Mouse (Mus musculus): ENCODE measurements around the gene Spaca3. TPM values are rescaled to one million over a fixed set of nuclear protein-coding genes. Genes with fewer than 3 reads are reported as not detected.

The Spaca3 gene
- polyA plus RNA-seq, 1 experiment: not detected

- TF ChIP-seq CTCF (IDR thresholded peaks at IDR 0.05; ENCODE audit: insufficient read depth, low read depth, low read length): no peak
- no peak for TF ChIP-seq POLR2A (IDR thresholded peaks at IDR 0.05; ENCODE audit: insufficient read depth, low read depth, low read length)
- WGBS: 50% methylated on average over 4 of the region's 4 CpGs
- Histone ChIP-seq H3K4me3 (ENCODE audit: insufficient read depth, low read depth, low read length) (no peak overlapping the region), H3K4me1 (ENCODE audit: control insufficient read depth, insufficient read depth, low read length) (peaks cover 5% of the 10 kb centered on the region; the same call in 1 of the 2 replicates), H3K27ac (ENCODE audit: insufficient read depth, low read depth, low read length) (no peak overlapping the region)
These were observed 48.3 kb downstream of the Spaca3 start for GRCm38 (mm10) chr11:80906456-80906855.

GRCm38 (mm10) chr11:80907820-80908219 lies 49.7 kb downstream of the Spaca3 start:
- Histone ChIP-seq H3K27ac (ENCODE audit: insufficient read depth, low read depth, low read length) (no peak overlapping the region), H3K4me1 (ENCODE audit: control insufficient read depth, insufficient read depth, low read length) (peaks cover 3% of the 10 kb centered on the region; the same call in 1 of the 2 replicates), H3K4me3 (ENCODE audit: insufficient read depth, low read depth, low read length) (no peak overlapping the region)
- WGBS: 92% methylated on average over 6 of the region's 6 CpGs
- TF ChIP-seq POLR2A (IDR thresholded peaks at IDR 0.05; ENCODE audit: insufficient read depth, low read depth, low read length): no peak
- TF ChIP-seq CTCF (IDR thresholded peaks at IDR 0.05; ENCODE audit: insufficient read depth, low read depth, low read length): no peak

GRCm38 (mm10) chr11:80912721-80913120 lies 54.6 kb downstream of the Spaca3 start:
- TF ChIP-seq CTCF (IDR thresholded peaks at IDR 0.05; ENCODE audit: insufficient read depth, low read depth, low read length) (no peak), POLR2A (IDR thresholded peaks at IDR 0.05; ENCODE audit: insufficient read depth, low read depth, low read length) (no peak)
- 89% methylated on average over 5 of the region's 5 CpGs for WGBS
- no peak overlapping the region for H3K27ac ChIP-seq (ENCODE audit: insufficient read depth, low read depth, low read length)
- no peak overlapping the region for H3K4me3 ChIP-seq (ENCODE audit: insufficient read depth, low read depth, low read length)
- H3K4me1 ChIP-seq (ENCODE audit: control insufficient read depth, insufficient read depth, low read length): peaks cover 3% of the 10 kb centered on the region; the same call in 1 of the 2 replicates

GRCm38 (mm10) chr11:80913408-80914024 lies 55.4 kb downstream of the Spaca3 start:
- 55% methylated on average over 4 of the region's 4 CpGs for WGBS
- TF ChIP-seq POLR2A (IDR thresholded peaks at IDR 0.05; ENCODE audit: insufficient read depth, low read depth, low read length) (no peak), CTCF (IDR thresholded peaks at IDR 0.05; ENCODE audit: insufficient read depth, low read depth, low read length) (no peak)
- Histone ChIP-seq H3K27ac (ENCODE audit: insufficient read depth, low read depth, low read length) (no peak overlapping the region), H3K4me1 (ENCODE audit: control insufficient read depth, insufficient read depth, low read length) (peaks cover 3% of the 10 kb centered on the region; the same call in 1 of the 2 replicates), H3K4me3 (ENCODE audit: insufficient read depth, low read depth, low read length) (no peak overlapping the region)

Other genes starting within 250 kb of the Spaca3 start
- not detected in 2 replicates for gene Myo1d, start 78.3 kb upstream of the Spaca3 start, polyA plus RNA-seq (2012; ENCODE audit: insufficient read depth, insufficient read length, low replicate concordance, missing spikeins)
- not detected in 2 replicates for gene Tmem98, start 48.2 kb upstream of the Spaca3 start, polyA plus RNA-seq (2012; ENCODE audit: insufficient read depth, insufficient read length, low replicate concordance, missing spikeins)

Measured in olfactory bulb, adult 2 months (tissue).